Mouse (Mus musculus): Measurements from ENCODE around the gene Polr2g. TPM values are rescaled to one million over a fixed set of nuclear protein-coding genes. Genes with fewer than 3 reads are reported as not detected.

Polr2g gene
- 140 and 147 TPM in 2 replicates for polyA plus RNA-seq (2015; fragmentation: Nextera tagmentation; extraction: Ambion mirVana)

DNA sequence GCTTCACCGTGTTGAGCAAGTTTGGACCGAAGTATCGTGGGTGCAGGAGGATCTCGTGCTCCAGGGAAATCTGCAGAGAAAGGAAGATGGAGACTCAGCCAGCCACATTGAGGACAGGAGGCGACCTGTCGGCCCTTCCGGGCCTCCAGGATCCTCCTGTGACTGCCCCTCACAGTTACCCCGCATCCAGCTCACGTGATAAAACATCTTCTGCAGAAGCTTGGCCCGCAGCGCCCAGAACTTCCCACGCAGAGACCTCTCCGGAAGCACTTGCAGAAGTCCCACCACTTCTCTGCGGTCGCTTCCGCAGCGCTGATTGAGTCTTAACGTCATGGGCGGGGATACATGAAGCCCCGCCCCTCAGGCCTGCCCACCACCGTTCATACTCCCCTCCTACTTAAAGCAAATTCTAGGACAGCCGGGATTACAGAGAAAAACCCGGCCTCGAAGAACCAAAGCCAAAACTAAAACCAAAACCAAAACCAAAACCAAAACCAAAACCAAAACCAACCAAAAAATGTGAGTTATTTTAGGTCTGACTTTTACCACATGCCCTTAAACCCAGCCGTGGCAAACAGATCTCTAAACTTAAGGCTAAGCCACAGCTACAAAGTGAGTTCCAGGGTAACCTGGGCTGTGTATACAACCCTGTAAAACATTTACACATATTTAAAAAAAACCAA, at the start of gene Polr2g:
Gene Polr2g (minus strand): TSS at position 314 of the 683 bp plus-strand sequence.
- Histone ChIP-seq H3K4me1 (replicated peaks; ENCODE audit: control insufficient read depth, insufficient read depth, low read length) (peaks cover 15% of the 10 kb centered on the region), H3K4me2 (ENCODE audit: low read depth, low read length) (peak within 1 kb of the TSS; percentile 92), H3K4me3 (ENCODE audit: low read length) (peak within 1 kb of the TSS; percentile 87), H3K9ac (ENCODE audit: low read length) (peak within 1 kb of the TSS; percentile 89), H3K27ac (ENCODE audit: low read length) (peak within 1 kb of the TSS; percentile 66), H3K36me3 (ENCODE audit: control insufficient read depth, insufficient read depth, low read length) (peaks cover 19% of the 10 kb centered on the region), H3K9me3 (ENCODE audit: control insufficient read depth, low read length) (no peaks in the 10 kb centered on the region), H3K27me3 (ENCODE audit: control insufficient read depth, insufficient read depth, low read depth, low read length) (no peaks in the 10 kb centered on the region)
- WGBS: under 1% methylated on average over 25 of the region's 25 CpGs
- peak; percentile 81 for ATAC-seq (ENCODE audit: low read depth)

DNA sequence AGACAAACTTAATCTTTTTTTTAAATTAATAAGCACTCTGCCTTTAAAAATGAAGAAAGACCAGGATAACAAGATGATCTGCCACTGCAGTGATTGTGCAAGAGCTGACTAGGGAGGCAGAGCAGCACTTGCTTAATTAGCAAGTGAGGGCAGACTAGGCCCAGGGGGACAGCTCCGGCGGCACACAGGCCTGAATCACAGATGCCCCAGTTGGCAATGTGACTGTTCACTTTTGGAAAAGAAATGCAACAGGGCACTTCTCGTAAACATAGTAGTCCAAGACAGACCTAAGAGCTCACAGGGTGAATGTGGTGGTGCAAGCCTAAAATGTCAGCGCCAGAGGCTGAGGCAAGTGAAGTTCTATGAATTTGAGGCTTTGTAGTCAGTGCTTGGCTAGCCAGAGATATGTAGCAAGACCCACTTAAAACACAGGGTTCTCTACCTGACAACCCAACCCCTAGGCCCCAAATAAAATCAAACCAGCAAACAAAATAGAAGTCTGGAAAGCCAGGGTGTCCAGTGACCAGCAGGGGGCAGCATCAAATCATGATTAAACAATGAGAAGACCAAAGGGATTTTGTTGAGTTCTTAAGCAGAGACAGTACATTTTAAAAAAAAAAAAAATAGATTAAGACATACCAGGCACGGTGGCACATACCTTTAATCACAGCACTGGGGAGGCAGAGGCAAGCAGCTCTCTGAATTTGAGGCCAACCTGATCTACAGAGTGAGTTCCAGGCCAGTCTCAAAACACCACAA, 46.2 kb upstream of the Polr2g start:
- Histone ChIP-seq H3K27ac (ENCODE audit: low read length) (no peak overlapping the region), H3K9ac (ENCODE audit: low read length) (no peak overlapping the region), H3K36me3 (ENCODE audit: control insufficient read depth, insufficient read depth, low read length) (peaks cover 12% of the 10 kb centered on the region), H3K4me2 (ENCODE audit: low read depth, low read length) (no peak overlapping the region), H3K27me3 (ENCODE audit: control insufficient read depth, insufficient read depth, low read depth, low read length) (no peaks in the 10 kb centered on the region), H3K4me3 (ENCODE audit: low read length) (no peak overlapping the region), H3K9me3 (ENCODE audit: control insufficient read depth, low read length) (no peaks in the 10 kb centered on the region), H3K4me1 (replicated peaks; ENCODE audit: control insufficient read depth, insufficient read depth, low read length) (peaks cover 10% of the 10 kb centered on the region)
- 0 out of 2 replicates have a peak, but pooled peaks have one; percentile 1 for ATAC-seq (ENCODE audit: low read depth)
- WGBS: 61% methylated on average over 5 of the region's 5 CpGs

DNA sequence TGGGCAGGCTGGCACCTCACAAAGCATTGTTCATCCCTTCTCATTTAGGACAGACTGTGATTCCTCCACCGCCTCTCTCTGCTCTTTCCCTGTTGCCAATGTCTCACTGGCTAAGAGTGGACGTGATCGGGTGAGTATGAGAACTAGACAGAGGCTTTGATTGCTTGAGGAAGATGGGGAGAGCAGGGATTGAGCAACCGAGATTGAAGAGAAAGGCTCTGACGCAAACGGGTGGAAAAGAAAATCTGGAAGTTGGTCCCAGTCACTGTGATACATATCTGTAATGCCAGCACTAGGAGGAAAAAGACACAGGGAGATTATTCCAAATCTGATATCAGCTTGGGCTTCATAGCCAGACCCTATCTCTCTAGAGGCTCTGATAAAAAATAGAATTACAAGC, 44.6 kb upstream of the Polr2g start:
- Histone ChIP-seq H3K27ac (ENCODE audit: low read length) (no peak overlapping the region), H3K9me3 (ENCODE audit: control insufficient read depth, low read length) (no peaks in the 10 kb centered on the region), H3K36me3 (ENCODE audit: control insufficient read depth, insufficient read depth, low read length) (peaks cover 12% of the 10 kb centered on the region), H3K4me2 (ENCODE audit: low read depth, low read length) (no peak overlapping the region), H3K4me1 (replicated peaks; ENCODE audit: control insufficient read depth, insufficient read depth, low read length) (peaks cover 18% of the 10 kb centered on the region), H3K9ac (ENCODE audit: low read length) (no peak overlapping the region), H3K27me3 (ENCODE audit: control insufficient read depth, insufficient read depth, low read depth, low read length) (no peaks in the 10 kb centered on the region), H3K4me3 (ENCODE audit: low read length) (no peak overlapping the region)
- 84% methylated on average over 6 of the region's 6 CpGs for WGBS
- no peak for ATAC-seq (ENCODE audit: low read depth)

DNA sequence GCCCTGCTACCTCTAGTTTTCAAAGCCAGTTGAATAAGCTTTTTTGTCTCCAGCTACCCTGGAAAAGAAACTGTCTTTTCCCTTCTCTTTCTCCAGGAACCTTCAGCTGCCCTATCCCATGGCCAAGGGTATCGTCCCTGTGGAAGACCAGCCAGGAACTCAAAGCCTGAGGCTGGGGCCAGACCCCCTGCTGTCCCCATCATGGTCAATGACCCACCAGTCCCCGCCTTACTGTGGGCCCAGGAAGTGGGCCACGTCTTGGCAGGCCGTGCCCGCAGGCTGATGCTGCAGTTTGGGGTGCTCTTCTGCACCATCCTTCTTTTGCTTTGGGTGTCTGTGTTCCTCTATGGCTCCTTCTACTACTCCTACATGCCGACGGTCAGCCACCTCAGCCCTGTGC, 42.6 kb upstream of the Polr2g start:
- Histone ChIP-seq H3K9me3 (ENCODE audit: control insufficient read depth, low read length) (no peaks in the 10 kb centered on the region), H3K27me3 (ENCODE audit: control insufficient read depth, insufficient read depth, low read depth, low read length) (no peaks in the 10 kb centered on the region), H3K9ac (ENCODE audit: low read length) (peak overlapping the region; percentile 70), H3K4me1 (replicated peaks; ENCODE audit: control insufficient read depth, insufficient read depth, low read length) (peaks cover 18% of the 10 kb centered on the region), H3K4me3 (ENCODE audit: low read length) (peak overlapping the region; percentile 66), H3K4me2 (ENCODE audit: low read depth, low read length) (peak overlapping the region; percentile 84), H3K36me3 (ENCODE audit: control insufficient read depth, insufficient read depth, low read length) (no peaks in the 10 kb centered on the region; the same call in 1 of the 2 replicates), H3K27ac (ENCODE audit: low read length) (no peak overlapping the region)
- WGBS: 89% methylated on average over 7 of the region's 7 CpGs
- no peak for ATAC-seq (ENCODE audit: low read depth)

DNA sequence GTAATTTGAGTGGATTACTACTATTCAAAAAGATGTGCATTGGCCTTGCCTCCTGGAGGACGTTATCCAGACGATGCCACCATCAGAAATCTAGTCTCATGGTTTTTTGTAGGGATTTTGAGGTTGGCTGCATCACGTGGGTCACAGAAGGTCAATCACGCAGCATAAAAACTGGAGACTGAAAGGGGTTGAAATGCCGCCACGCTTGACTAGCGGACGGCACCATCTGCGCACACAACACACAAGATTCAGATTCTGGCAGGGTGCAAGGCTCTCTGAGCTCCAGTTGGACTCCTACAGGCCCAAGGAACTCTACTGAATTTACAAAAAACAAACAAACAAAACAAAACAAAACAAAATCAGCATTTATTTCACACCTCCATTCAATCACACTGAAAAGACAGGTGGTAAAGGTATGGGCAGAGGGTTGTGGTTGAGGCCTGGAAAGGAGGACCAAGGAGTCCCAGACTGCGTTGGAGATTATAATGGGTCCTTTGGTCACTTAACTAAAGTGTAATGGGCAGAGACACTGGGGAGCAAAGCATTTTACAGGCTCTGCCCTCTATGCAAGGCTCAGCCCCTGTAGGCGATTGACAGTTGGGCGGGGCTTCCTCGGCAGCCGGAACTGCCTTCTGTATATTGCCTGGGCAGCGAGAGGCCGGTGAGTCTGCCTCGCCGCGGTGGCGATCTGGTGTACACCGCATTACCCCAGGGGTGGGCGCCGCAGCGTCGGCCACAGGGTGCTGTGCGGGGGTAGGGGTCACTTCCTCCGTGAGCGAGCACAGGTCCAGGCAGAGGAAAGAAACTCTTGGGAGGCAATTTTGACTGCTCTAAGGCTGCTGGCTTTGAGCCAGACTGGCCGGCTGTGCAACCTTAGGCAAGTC, 41.8 kb upstream of the Polr2g start:
- H3K27ac ChIP-seq (ENCODE audit: low read length): no peak overlapping the region
- WGBS: 26% methylated on average over 29 of the region's 29 CpGs
- peak; percentile 73 for ATAC-seq (ENCODE audit: low read depth)
- H3K36me3 ChIP-seq (ENCODE audit: control insufficient read depth, insufficient read depth, low read length): no peaks in the 10 kb centered on the region; the same call in 1 of the 2 replicates
- H3K27me3 ChIP-seq (ENCODE audit: control insufficient read depth, insufficient read depth, low read depth, low read length): no peaks in the 10 kb centered on the region
- H3K4me1 ChIP-seq (replicated peaks; ENCODE audit: control insufficient read depth, insufficient read depth, low read length): peaks cover 18% of the 10 kb centered on the region
- peak overlapping the region; percentile 66 for H3K4me3 ChIP-seq (ENCODE audit: low read length)
- H3K4me2 ChIP-seq (ENCODE audit: low read depth, low read length): peak overlapping the region; percentile 84
- no peaks in the 10 kb centered on the region for H3K9me3 ChIP-seq (ENCODE audit: control insufficient read depth, low read length)
- H3K9ac ChIP-seq (ENCODE audit: low read length): peak overlapping the region; percentile 70

DNA sequence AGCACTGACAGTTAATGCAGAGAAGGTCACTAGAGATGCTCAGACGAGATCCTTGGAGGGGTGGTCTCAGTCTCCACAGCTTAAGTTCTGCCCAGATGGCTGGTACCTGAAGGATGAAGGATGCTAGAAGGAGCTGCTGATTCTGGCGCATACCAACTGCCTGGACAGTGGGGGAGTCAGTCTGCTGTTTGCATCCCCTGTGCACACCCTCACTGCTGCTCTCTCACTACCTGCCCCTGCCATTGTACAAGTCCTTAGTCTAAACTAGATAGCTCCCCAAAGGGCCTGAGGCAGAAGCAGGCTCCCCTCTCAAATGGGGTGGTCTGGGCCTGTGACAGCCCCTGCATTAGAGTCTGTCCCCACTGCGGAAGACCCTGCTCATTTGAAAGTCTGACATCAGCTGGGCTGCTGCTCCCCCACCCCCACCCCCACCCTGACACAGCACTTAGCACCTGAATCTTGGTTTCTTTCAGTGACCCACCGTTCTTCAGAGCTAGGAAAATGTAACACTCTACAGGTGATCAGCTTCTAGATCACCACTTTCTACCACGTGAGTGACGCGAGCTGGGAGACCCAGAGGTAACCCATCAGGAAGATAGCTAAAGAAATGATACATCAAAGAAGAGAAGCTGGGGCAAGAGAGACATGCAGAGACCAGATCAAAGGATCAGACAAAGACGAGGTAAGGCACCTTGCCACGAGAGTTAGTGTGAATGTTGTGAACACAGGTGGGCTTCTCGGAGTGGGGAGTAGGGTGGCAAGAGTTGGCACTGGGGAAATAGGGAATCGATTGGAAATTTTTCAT, 40.9 kb upstream of the Polr2g start, which contains the start of gene Gng3:
Gene Gng3 (minus strand): TSS at position 92 of the 805 bp plus-strand sequence.
- 71% methylated on average over 11 of the region's 11 CpGs for WGBS

DNA sequence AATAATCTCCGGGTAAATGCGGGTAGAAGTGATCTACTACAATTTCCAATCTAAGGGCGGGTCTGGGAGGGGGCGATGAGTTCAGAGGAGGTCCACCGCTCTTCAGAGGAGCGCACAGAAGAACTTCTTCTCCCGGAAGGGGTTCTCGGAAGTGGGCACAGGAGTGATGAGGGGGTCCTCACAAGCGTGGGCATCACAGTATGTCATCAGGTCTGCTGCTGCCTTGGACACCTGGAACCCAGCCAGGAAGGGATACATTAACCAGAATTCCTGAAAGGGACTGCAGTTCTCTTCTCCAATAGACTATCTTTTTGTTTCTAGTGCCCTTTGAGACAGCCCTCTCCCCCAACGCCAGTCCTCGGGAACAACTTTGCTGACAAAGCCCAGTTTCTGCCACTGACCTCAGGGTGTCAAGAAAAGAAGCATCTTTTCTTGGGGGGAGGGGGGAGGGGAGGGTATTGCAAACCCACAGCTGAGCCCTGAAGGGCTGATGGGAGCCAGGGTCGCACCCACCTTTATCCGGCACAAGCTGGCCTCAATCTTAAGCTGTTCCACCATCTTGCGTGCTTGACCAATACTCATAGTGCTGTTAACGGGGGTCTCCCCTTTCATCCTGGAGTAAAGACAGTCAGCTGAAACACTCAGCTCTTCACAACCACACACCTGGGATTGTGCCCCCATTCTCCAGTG, 39.8 kb upstream of the Polr2g start:
- peaks cover 18% of the 10 kb centered on the region for H3K4me1 ChIP-seq (replicated peaks; ENCODE audit: control insufficient read depth, insufficient read depth, low read length)
- peak overlapping the region; percentile 64 for H3K4me3 ChIP-seq (ENCODE audit: low read length)
- peak overlapping the region; percentile 95 for H3K4me2 ChIP-seq (ENCODE audit: low read depth, low read length)
- no peaks in the 10 kb centered on the region for H3K27me3 ChIP-seq (ENCODE audit: control insufficient read depth, insufficient read depth, low read depth, low read length)
- peak overlapping the region; percentile 89 for H3K9ac ChIP-seq (ENCODE audit: low read length)
- WGBS: 15% methylated on average over 15 of the region's 15 CpGs
- peaks cover 12% of the 10 kb centered on the region for H3K36me3 ChIP-seq (ENCODE audit: control insufficient read depth, insufficient read depth, low read length)
- no peak for ATAC-seq (ENCODE audit: low read depth)
- H3K9me3 ChIP-seq (ENCODE audit: control insufficient read depth, low read length): no peaks in the 10 kb centered on the region
- peak overlapping the region; percentile 98 for H3K27ac ChIP-seq (ENCODE audit: low read length)

More for the DNA sequence above, 40.9 kb upstream of the Polr2g start, which contains the start of gene Gng3:
- Histone ChIP-seq H3K27ac (ENCODE audit: low read length) (peak within 1 kb of the TSS; percentile 98), H3K36me3 (ENCODE audit: control insufficient read depth, insufficient read depth, low read length) (peaks cover 6% of the 10 kb centered on the region), H3K9ac (ENCODE audit: low read length) (peak within 1 kb of the TSS; percentile 89), H3K4me1 (replicated peaks; ENCODE audit: control insufficient read depth, insufficient read depth, low read length) (peaks cover 18% of the 10 kb centered on the region), H3K4me3 (ENCODE audit: low read length) (peak within 1 kb of the TSS; percentile 64), H3K9me3 (ENCODE audit: control insufficient read depth, low read length) (no peaks in the 10 kb centered on the region), H3K27me3 (ENCODE audit: control insufficient read depth, insufficient read depth, low read depth, low read length) (no peaks in the 10 kb centered on the region), H3K4me2 (ENCODE audit: low read depth, low read length) (peak within 1 kb of the TSS; percentile 95)
- no peak for ATAC-seq (ENCODE audit: low read depth)

DNA sequence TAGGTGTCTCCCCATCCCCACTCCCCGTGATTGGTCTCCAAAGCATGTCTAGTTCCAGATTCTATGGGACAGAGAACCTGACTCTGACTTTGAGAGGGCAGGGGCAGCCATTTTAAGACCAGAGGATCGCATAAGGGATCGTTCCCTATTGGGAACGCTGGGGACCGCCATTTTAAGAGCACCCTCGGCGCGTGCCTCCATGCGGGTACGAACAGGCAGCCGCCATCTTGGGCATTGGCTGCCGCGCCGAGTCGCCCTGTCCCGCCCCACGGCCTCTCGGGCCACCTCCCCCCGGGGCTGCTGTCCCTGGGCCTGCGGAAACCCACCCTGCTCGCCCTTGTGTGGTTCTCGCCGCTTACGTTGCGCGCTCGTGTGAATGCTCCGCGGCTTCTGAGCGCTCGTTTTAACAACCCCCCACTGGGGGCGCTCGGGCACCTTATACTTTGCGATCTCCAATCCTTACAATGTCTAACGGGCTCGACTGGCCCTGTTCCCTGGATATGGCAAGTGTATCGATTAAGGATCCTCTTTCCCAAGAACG, 38.9 kb upstream of the Polr2g start, which contains the start of gene Bscl2:
Gene Bscl2 (plus strand): TSS at position 217 of the 541 bp plus-strand sequence.
- peak within 1 kb of the TSS; percentile 64 for H3K4me3 ChIP-seq (ENCODE audit: low read length)
- peaks cover 18% of the 10 kb centered on the region for H3K4me1 ChIP-seq (replicated peaks; ENCODE audit: control insufficient read depth, insufficient read depth, low read length)
- WGBS: 1% methylated on average over 38 of the region's 38 CpGs
- H3K27me3 ChIP-seq (ENCODE audit: control insufficient read depth, insufficient read depth, low read depth, low read length): no peaks in the 10 kb centered on the region
- peak within 1 kb of the TSS; percentile 95 for H3K4me2 ChIP-seq (ENCODE audit: low read depth, low read length)
- H3K36me3 ChIP-seq (ENCODE audit: control insufficient read depth, insufficient read depth, low read length): peaks cover 20% of the 10 kb centered on the region
- peak within 1 kb of the TSS; percentile 89 for H3K9ac ChIP-seq (ENCODE audit: low read length)
- peak; percentile 85 for ATAC-seq (ENCODE audit: low read depth)
- H3K9me3 ChIP-seq (ENCODE audit: control insufficient read depth, low read length): no peaks in the 10 kb centered on the region
- H3K27ac ChIP-seq (ENCODE audit: low read length): peak within 1 kb of the TSS; percentile 98
